Mouse (Mus musculus) CH12.LX (cell line): ENCODE results near the gene Zg16. TPM values are rescaled to one million over a fixed set of nuclear protein-coding genes. Genes with fewer than 3 reads are reported as not detected.

Source experiments
- DNase-seq: peaks from one replicate; pipeline ENCODE4 v3.0.0-alpha.2; 2013; ENCODE audit errors: extremely low read depth
- H3K27ac ChIP-seq: 2 replicates; pipeline ENCODE4 v1.5.1; 2012; ENCODE audit warnings: low read depth, mild to moderate bottlenecking, control low read depth, moderate library complexity; ENCODE audit not compliant: insufficient read depth
- H3K27me3 ChIP-seq: replicated peaks from 2 replicates; pipeline ENCODE3; 2012; ENCODE audit warnings: inconsistent platforms
- H3K36me3 ChIP-seq, 2 experiments: replicated peaks in 1 of 2; 2 replicates each; pipeline versions ENCODE3 to v1.6.1; 2012; ENCODE audit warnings: inconsistent platforms in 1 of 2, low read length in 1 of 2, mild to moderate bottlenecking in 1 of 2, mixed read lengths in 1 of 2, moderate library complexity in 1 of 2; ENCODE audit not compliant: control insufficient read depth in 1 of 2, insufficient read depth in 1 of 2
- H3K4me1 ChIP-seq, 2 experiments: 2 replicates each; pipeline ENCODE4 v1.6.1; 2012; ENCODE audit warnings: inconsistent platforms in 1 of 2, moderate library complexity in 1 of 2; ENCODE audit not compliant: insufficient read depth in 2 of 2, control insufficient read depth in 1 of 2
- H3K4me2 ChIP-seq: 2 replicates; pipeline ENCODE4 v1.6.1; 2012; ENCODE audit warnings: low read depth, mild to moderate bottlenecking, control low read depth; ENCODE audit not compliant: poor library complexity, insufficient read depth, severe bottlenecking
- H3K4me3 ChIP-seq, 3 experiments: fragments of 150-350 bp in 1 of 3; sonication (generic) in 1 of 3; replicated peaks in 1 of 3; 2 replicates each; pipeline versions ENCODE3 to v1.5.1; 2011 to 2012; ENCODE audit warnings: low read depth in 2 of 3, low read length in 2 of 3, mild to moderate bottlenecking in 2 of 3, moderate library complexity in 2 of 3, control low read depth in 1 of 3, improper control_type of control experiment in 1 of 3, inconsistent platforms in 1 of 3, mixed read lengths in 1 of 3; ENCODE audit not compliant: poor library complexity in 1 of 3
- H3K79me2 ChIP-seq: replicated peaks from 2 replicates; pipeline ENCODE4 v1.6.1; 2012; ENCODE audit warnings: mild to moderate bottlenecking, moderate library complexity; ENCODE audit not compliant: control insufficient read depth, poor library complexity, insufficient read depth, severe bottlenecking; ENCODE audit errors: extremely low read depth
- H3K9ac ChIP-seq: 2 replicates; pipeline ENCODE4 v1.6.1; 2012; ENCODE audit warnings: low read depth, mild to moderate bottlenecking, control low read depth, moderate library complexity; ENCODE audit not compliant: insufficient read depth
- H3K9me3 ChIP-seq: replicated peaks from 2 replicates; pipeline ENCODE3; 2012; ENCODE audit warnings: low read length, inconsistent platforms, mixed read lengths
- BHLHE40 ChIP-seq: IDR thresholded peaks from 2 replicates; pipeline ENCODE4 v1.6.1; 2011; ENCODE audit warnings: mild to moderate bottlenecking, low read depth, low read length, improper control_type of control experiment
- CHD2 ChIP-seq: IDR thresholded peaks from 2 replicates; pipeline ENCODE4 v1.6.1; 2011; ENCODE audit warnings: low read length, improper control_type of control experiment
- CTCF ChIP-seq, 2 experiments: IDR thresholded peaks in 1 of 2; conservative IDR thresholded peaks in 1 of 2; 2 replicates each; pipeline ENCODE4 v1.5.1; 2011 to 2012; ENCODE audit warnings: low read depth in 2 of 2, low read length in 2 of 2, improper control_type of control experiment in 1 of 2, inconsistent platforms in 1 of 2, mild to moderate bottlenecking in 1 of 2, moderate library complexity in 1 of 2
- E2F4 ChIP-seq: IDR thresholded peaks from 2 replicates; pipeline ENCODE4 v1.6.1; 2011; ENCODE audit warnings: low read depth, low read length, improper control_type of control experiment; ENCODE audit not compliant: insufficient replicate concordance
- EP300 ChIP-seq: IDR thresholded peaks from 2 replicates; pipeline ENCODE4 v1.6.1; 2011; ENCODE audit warnings: low read length, improper control_type of control experiment
- GABPA ChIP-seq: IDR thresholded peaks from 2 replicates; pipeline ENCODE4 v1.6.1; 2012; ENCODE audit warnings: low read depth, low read length, improper control_type of control experiment, inconsistent platforms; ENCODE audit not compliant: insufficient replicate concordance
- HCFC1 ChIP-seq: IDR thresholded peaks from 2 replicates; pipeline ENCODE4 v1.6.1; 2012; ENCODE audit warnings: low read depth, mild to moderate bottlenecking, inconsistent platforms, low read length, improper control_type of control experiment
- IRF4 ChIP-seq: IDR thresholded peaks from 2 replicates; pipeline ENCODE4 v1.6.1; 2014; ENCODE audit warnings: low read depth, mild to moderate bottlenecking, inconsistent platforms, low read length, improper control_type of control experiment
- JUN ChIP-seq: IDR thresholded peaks from 2 replicates; pipeline ENCODE4 v1.6.1; 2011; ENCODE audit warnings: low read depth, mild to moderate bottlenecking, low read length, improper control_type of control experiment, moderate library complexity; ENCODE audit not compliant: insufficient read depth
- JUND ChIP-seq: conservative IDR thresholded peaks from 2 replicates; pipeline ENCODE4 v1.6.1; 2011; ENCODE audit warnings: low read depth, low read length, improper control_type of control experiment
- KAT2A ChIP-seq: IDR thresholded peaks from 2 replicates; pipeline ENCODE4 v1.6.1; 2012; ENCODE audit warnings: low read length, improper control_type of control experiment, inconsistent platforms; ENCODE audit not compliant: insufficient replicate concordance
- MAX ChIP-seq: IDR thresholded peaks from 2 replicates; pipeline ENCODE4 v1.6.1; 2011; ENCODE audit warnings: low read length, improper control_type of control experiment
- MAZ ChIP-seq: IDR thresholded peaks from 2 replicates; pipeline ENCODE4 v1.6.1; 2012; ENCODE audit warnings: low read depth, mild to moderate bottlenecking, inconsistent platforms, low read length, improper control_type of control experiment, moderate library complexity
- MEF2A ChIP-seq: IDR thresholded peaks from 2 replicates; pipeline ENCODE4 v1.6.1; 2014; ENCODE audit warnings: low read depth, mild to moderate bottlenecking, inconsistent platforms, low read length, improper control_type of control experiment, borderline replicate concordance
- MXI1 ChIP-seq: IDR thresholded peaks from 2 replicates; pipeline ENCODE4 v1.6.1; 2011; ENCODE audit warnings: mild to moderate bottlenecking, low read depth, low read length, improper control_type of control experiment
- MYC ChIP-seq: IDR thresholded peaks from 2 replicates; pipeline ENCODE4 v1.6.1; 2011; ENCODE audit warnings: low read depth, mild to moderate bottlenecking, improper control_type of control experiment, low read length
- NELFE ChIP-seq: IDR thresholded peaks from 2 replicates; pipeline ENCODE4 v1.6.1; 2011; ENCODE audit warnings: low read depth, low read length, improper control_type of control experiment
- NRF1 ChIP-seq: IDR thresholded peaks from 2 replicates; pipeline ENCODE4 v1.6.1; 2014; ENCODE audit warnings: low read depth, mild to moderate bottlenecking, inconsistent platforms, low read length, improper control_type of control experiment, moderate library complexity
- PAX5 ChIP-seq: IDR thresholded peaks from 2 replicates; pipeline ENCODE4 v1.6.1; 2012; ENCODE audit warnings: low read length, inconsistent platforms, mixed read lengths
- POLR2AphosphoS2 ChIP-seq: IDR thresholded peaks from 2 replicates; pipeline ENCODE4 v1.6.1; 2011; ENCODE audit warnings: low read depth, low read length, improper control_type of control experiment
- RAD21 ChIP-seq: IDR thresholded peaks from 2 replicates; pipeline ENCODE4 v1.6.1; 2011; ENCODE audit warnings: low read depth, mild to moderate bottlenecking, low read length, improper control_type of control experiment, moderate library complexity
- SMC3 ChIP-seq: IDR thresholded peaks from 2 replicates; pipeline ENCODE4 v1.6.1; 2011; ENCODE audit warnings: low read depth, low read length, improper control_type of control experiment
- TBP ChIP-seq: conservative IDR thresholded peaks from 2 replicates; pipeline ENCODE4 v1.6.1; 2011; ENCODE audit warnings: low read depth, low read length, improper control_type of control experiment
- TCF12 ChIP-seq: IDR thresholded peaks from 2 replicates; pipeline ENCODE4 v1.6.1; 2014; ENCODE audit warnings: low read depth, mild to moderate bottlenecking, inconsistent platforms, low read length, improper control_type of control experiment
- UBTF ChIP-seq: IDR thresholded peaks from 2 replicates; pipeline ENCODE4 v1.6.1; 2012; ENCODE audit warnings: low read depth, mild to moderate bottlenecking, inconsistent platforms, low read length, improper control_type of control experiment, moderate library complexity
- USF1 ChIP-seq: IDR thresholded peaks from 2 replicates; pipeline ENCODE4 v1.6.1; 2014; ENCODE audit warnings: low read depth, mild to moderate bottlenecking, inconsistent platforms, low read length, improper control_type of control experiment
- ZC3H11A ChIP-seq: IDR thresholded peaks from 2 replicates; pipeline ENCODE4 v1.6.1; 2012; ENCODE audit warnings: low read depth, mild to moderate bottlenecking, inconsistent platforms, low read length, improper control_type of control experiment
- ZKSCAN1 ChIP-seq: IDR thresholded peaks from 2 replicates; pipeline ENCODE4 v1.6.1; 2012; ENCODE audit warnings: low read depth, inconsistent platforms, low read length, improper control_type of control experiment, borderline replicate concordance
- ZMIZ1 ChIP-seq: IDR thresholded peaks from 2 replicates; pipeline ENCODE4 v1.6.1; 2012; ENCODE audit warnings: low read depth, mild to moderate bottlenecking, inconsistent platforms, low read length, improper control_type of control experiment
- dilution Hi-C: fragments of 300-500 bp; cut with MboI; formaldehyde crosslinking; loops from 2 replicates; pipeline ENCODE4 v1.14.3; 2020; ENCODE audit warnings: low sequenced_read_pairs; ENCODE audit not compliant: extremely low pct_unique_long_range_greater_than_20kb, extremely low pct_ligation_motif_present
- in situ Hi-C: fragments of 300-500 bp; cut with MboI; formaldehyde crosslinking; loops from 3 replicates; pipeline ENCODE4 v1.14.3; 2019; ENCODE audit warnings: low sequenced_read_pairs, low pct_ligation_motif_present, low pct_unique_long_range_greater_than_20kb, mixed read lengths
- polyA plus RNA-seq: library from polyadenylated mRNA; unstranded; fragments of >175 nt; gene quantifications from 2 replicates; pipeline ENCODE4 v1.2.1, GENCODE M21; 2012; ENCODE audit warnings: low read depth; ENCODE audit not compliant: insufficient read length
- total RNA-seq, 2 experiments: library from RNA; depleted of rRNA; stranded (reverse); fragments of 300-350 nt in 1 of 2; fragments of >200 nt in 1 of 2; gene quantifications; 2 replicates each; pipeline ENCODE4 v1.2.3; 2012 to 2014

Zg16 gene
- total and polyA plus RNA-seq, 3 experiments, result not detected

DNA sequence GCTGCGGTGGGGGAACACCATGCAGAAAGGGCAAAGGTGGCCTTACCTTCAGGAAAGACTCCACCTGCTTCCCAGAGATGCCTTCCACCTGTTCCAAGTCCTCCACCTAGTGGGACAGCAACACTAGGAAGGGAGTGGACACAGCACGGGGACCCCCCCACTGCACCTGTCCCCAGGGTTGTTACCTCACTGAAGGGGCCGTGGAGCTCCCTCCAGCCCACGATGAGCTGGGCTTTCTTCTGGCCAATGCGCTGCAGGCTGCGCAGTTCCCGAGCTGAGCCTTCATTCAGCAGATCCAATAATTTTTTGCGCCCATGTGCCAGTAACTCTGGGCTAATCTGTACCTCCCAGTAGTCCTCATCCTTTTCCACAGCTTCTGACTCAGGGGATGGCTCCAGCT is 59.2 kb downstream of the Zg16 start:
- DNase-seq, result no peak
- peaks cover 14 to 23% of the 10 kb centered on the region in 2 experiments for H3K4me1 ChIP-seq
- H3K9ac ChIP-seq, result peak overlapping the region; percentile 87
- H3K27ac ChIP-seq, result peak overlapping the region; percentile 84
- H3K4me3 ChIP-seq, result peak overlapping the region; percentile 58 to 80 (median 71)
- dilution Hi-C loops, result no loop called here
- no peak for TF ChIP-seq E2F4
- no peak for TF ChIP-seq BHLHE40
- no peak for TF ChIP-seq HCFC1
- TF ChIP-seq KAT2A, result no peak
- TF ChIP-seq JUN, result no peak
- no peak for TF ChIP-seq GABPA
- TF ChIP-seq MXI1, result no peak
- TF ChIP-seq RAD21, result no peak
- TF ChIP-seq ZKSCAN1, result no peak
- no peak for TF ChIP-seq UBTF
- TF ChIP-seq EP300, result no peak
- no peak for TF ChIP-seq ZMIZ1
- no peak for TF ChIP-seq PAX5
- no peak for TF ChIP-seq MAZ
- TF ChIP-seq POLR2AphosphoS2, result no peak
- H3K27me3 ChIP-seq, result no peaks in the 10 kb centered on the region
- peak overlapping the region; percentile 72 for H3K4me2 ChIP-seq
- in situ Hi-C loops, result no loop called here
- peaks cover 22% of the 10 kb centered on the region for H3K79me2 ChIP-seq
- H3K36me3 ChIP-seq, result peaks cover 47 to 74% of the 10 kb centered on the region in 2 experiments
- no peaks in the 10 kb centered on the region for H3K9me3 ChIP-seq

DNA sequence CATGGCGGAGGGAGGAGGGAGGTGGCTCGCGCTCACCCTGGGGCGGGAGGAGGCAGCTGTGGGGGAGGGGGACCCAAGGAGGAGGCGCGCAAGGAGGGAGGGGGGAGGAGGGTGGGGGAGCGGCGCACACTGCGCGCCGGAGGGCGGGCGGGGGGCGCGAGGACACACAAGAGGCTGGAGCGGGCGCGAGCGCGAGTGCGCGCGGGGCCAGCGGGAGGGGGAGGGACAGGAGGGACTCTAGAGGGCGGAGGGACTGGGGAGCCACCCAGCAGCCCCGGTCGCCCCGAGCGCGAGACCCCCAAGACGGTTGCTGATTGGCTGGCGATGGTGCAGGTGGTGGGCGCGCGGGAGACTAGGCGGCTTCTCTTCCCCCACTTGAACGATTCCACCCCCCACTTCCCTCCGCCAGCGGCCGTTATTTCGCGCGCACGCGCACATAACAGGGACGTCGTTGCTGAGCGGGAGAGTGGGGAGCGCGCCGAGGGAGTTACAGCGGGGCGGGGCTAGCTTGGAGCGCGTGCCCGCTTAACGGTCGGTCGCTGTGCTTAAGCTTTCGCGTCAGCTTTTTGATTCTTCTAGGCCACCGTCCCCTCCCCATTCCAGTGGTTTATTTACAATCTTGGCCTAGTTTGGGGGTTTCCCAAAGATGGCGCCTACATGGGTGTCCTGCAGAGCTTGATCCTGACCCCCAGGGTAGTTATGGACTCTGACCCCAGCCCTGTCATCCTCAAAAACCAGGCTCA is 60.0 kb downstream of the Zg16 start, which contains the start of gene Maz:
Gene Maz (minus strand): TSS at position 54 of the 743 bp plus-strand sequence.
- in situ Hi-C loops, result no loop called here
- Histone ChIP-seq H3K79me2 (peaks cover 22% of the 10 kb centered on the region), H3K4me3 (peak within 1 kb of the TSS; percentile 76 to 80 (median 78)), H3K9ac (peak within 1 kb of the TSS; percentile 99), H3K4me1 (peaks cover 17 to 30% of the 10 kb centered on the region in 2 experiments), H3K4me2 (peak within 1 kb of the TSS; percentile 72), H3K9me3 (no peaks in the 10 kb centered on the region), H3K27ac (peak within 1 kb of the TSS; percentile 93), H3K27me3 (no peaks in the 10 kb centered on the region), H3K36me3 (peaks cover 47 to 74% of the 10 kb centered on the region in 2 experiments)
- DNase-seq, result peak; percentile 98
- dilution Hi-C loops, result no loop called here
- peak; percentile 85 for TF ChIP-seq HCFC1
- TF ChIP-seq USF1, result no peak
- peak; percentile 75; the same call in 1 of the 2 replicates for TF ChIP-seq ZMIZ1
- peak; percentile 72 for TF ChIP-seq MAX
- peak; percentile 71 for TF ChIP-seq IRF4
- TF ChIP-seq RAD21, result no peak
- peak; percentile 86 for TF ChIP-seq MYC
- no peak for TF ChIP-seq JUND
- TF ChIP-seq KAT2A, result no peak
- TF ChIP-seq MXI1, result no peak
- TF ChIP-seq MEF2A, result peak; percentile 81; the same call in 1 of the 2 replicates
- TF ChIP-seq NRF1, result peak; percentile 85
- no peak for TF ChIP-seq SMC3
- TF ChIP-seq PAX5, result no peak
- peak; percentile 52; the same call in 1 of the 2 replicates for TF ChIP-seq NELFE
- TF ChIP-seq TBP, result 0 out of 2 replicates have a peak, but pooled peaks have one; percentile 39
- TF ChIP-seq JUN, result no peak
- no peak for TF ChIP-seq CTCF (conservative IDR thresholded peaks at IDR 0.05 in 1 of 2, IDR thresholded peaks at IDR 0.05 in 1 of 2; ENCODE audit: low read depth in 2 of 2, low read length in 2 of 2)
- peak; percentile 96 for TF ChIP-seq POLR2AphosphoS2
- no peak for TF ChIP-seq ZC3H11A
- peak; percentile 78; the same call in 1 of the 2 replicates for TF ChIP-seq TCF12
- peak; percentile 99 for TF ChIP-seq MAZ
- TF ChIP-seq E2F4, result peak; percentile 83; the same call in 1 of the 2 replicates
- no peak for TF ChIP-seq EP300
- TF ChIP-seq UBTF, result no peak
- peak; percentile 75 for TF ChIP-seq CHD2
